Comparison of ENCODE assay signal across 19 mouse cellular contexts in genomic region chr2:65391322-65391721, GRCm38 (mm10). TPM values are rescaled to one million over a fixed set of nuclear protein-coding genes. Genes with fewer than 3 reads are reported as not detected.
DNase-seq lines count a peak whose midpoint lies in the region; ATAC-seq lines count a peak whose summit lies in the region.
"Had no signal": no experiment of that assay in that cellular context is flagged by ENCODE, and none has a peak within 500 bp of the region (broad histone marks: within the 10 kb centered on the region; RNA-seq: fewer than 3 reads in every experiment).

No protein-coding gene starts in this region.

- peak; percentile 85 for ATAC-seq in CD4-positive, CD25-positive, alpha-beta regulatory T cell, adult 4 months
- ATAC-seq in hematopoietic stem cell, adult 5-6 weeks (replicated peaks in 1 of 2; ENCODE audit: insufficient read depth in 1 of 2, low FRiP score in 2 of 2, low TSS enrichment in 1 of 2, low read depth in 1 of 2, poor library complexity in 2 of 2, severe bottlenecking in 2 of 2): peak; percentile 49 to 62; a peak in 2 of 4 replicates
- ATAC-seq: intestine, postnatal 0 days; lung, postnatal 0 days had no signal

- DNase-seq in 416B (ENCODE audit: low read depth) (peak; percentile 38), adipocyte (ENCODE audit: low spot score) (no peak)
- peak; percentile 69 for DNase-seq in splenic B cell, adult 2 months (ENCODE audit: low read depth, low spot score)
- DNase-seq in layer of hippocampus, postnatal 10 days (ENCODE audit: low spot score in 2 of 2): no peak
- no peak for DNase-seq in layer of hippocampus, postnatal 14 days (ENCODE audit: low spot score in 2 of 2)
- no peak for DNase-seq in yolk sac, embryonic 10.5 days (ENCODE audit: low spot score)
- DNase-seq: adrenal gland, postnatal 25 days; cerebellum, adult 9-10 months; embryo, embryonic 11 days; gastrocnemius, postnatal 10 days had no signal

- no peaks in the 10 kb centered on the region for H3K36me3 ChIP-seq in splenic B cell, adult 2 months (ENCODE audit: control insufficient read depth, insufficient read depth, low read length, poor library complexity, severe bottlenecking)
- H3K36me3 ChIP-seq: embryonic facial prominence, embryonic 15.5 days; forebrain, embryonic 10.5 days; limb, embryonic 13.5 days; neural tube, embryonic 15.5 days had no signal

- H3K27me3 ChIP-seq in splenic B cell, adult 2 months (ENCODE audit: control insufficient read depth, insufficient read depth, low read length, poor library complexity, severe bottlenecking): no peaks in the 10 kb centered on the region
- H3K27me3 ChIP-seq: embryonic facial prominence, embryonic 15.5 days; limb, embryonic 13.5 days; neural tube, embryonic 15.5 days had no signal

RNA-seq across cellular contexts. Expression of gene Slc38a11, which starts 27.5 kb away (rescaled TPM):
- polyA plus RNA-seq in CD4-positive, CD25-positive, alpha-beta regulatory T cell, adult 4 months (2017; shearing (Covaris generic)): not detected
- total RNA-seq in hematopoietic stem cell, adult 5-6 weeks (2017): 2.3 TPM in 1 of 2 replicates, not detected in the other
- 1 to 10 TPM; 2.6 to 3.5 TPM for total RNA-seq in layer of hippocampus, postnatal 10 days (2021)
- 1 to 10 TPM; 1.9 to 4.4 TPM for total RNA-seq in layer of hippocampus, postnatal 14 days (2021)
- polyA plus RNA-seq: liver, embryonic 14.5 days had no signal

Comparison
In these comparisons a context has a peak if more than half of its experiments do, and no peak if none do; other contexts are left out.
1. DNase-seq: peak in 416B (single experiment) and splenic B cell, adult 2 months (single experiment); none in layer of hippocampus, postnatal 10 days (0 of 2), layer of hippocampus, postnatal 14 days (0 of 2), yolk sac, embryonic 10.5 days (single experiment) and adipocyte (single experiment).